Mouse (Mus musculus) spleen, adult 2 months (tissue): Measurements from ENCODE around the gene Leap2. TPM values are rescaled to one million over a fixed set of nuclear protein-coding genes. Genes with fewer than 3 reads are reported as not detected.

Experiments used
- DNase-seq, 2 experiments: peaks; one replicate each; pipeline versions ENCODE4 v3.0.0 to v3.0.0-alpha.2; 2012 to 2021; ENCODE audit warnings: low spot score in 2 of 2, low read depth in 1 of 2
- H3K27ac ChIP-seq: fragments of 200-500 bp; 2 replicates; pipeline ENCODE4 v1.5.1; 2012; ENCODE audit warnings: low read length, inconsistent platforms; ENCODE audit not compliant: insufficient read depth
- H3K27me3 ChIP-seq: fragments of 200-500 bp; 2 replicates; pipeline ENCODE4 v1.6.1; 2012; ENCODE audit warnings: mild to moderate bottlenecking, moderate library complexity, low read length, inconsistent platforms; ENCODE audit not compliant: control insufficient read depth, insufficient read depth
- H3K36me3 ChIP-seq: fragments of 200-500 bp; 2 replicates; pipeline ENCODE4 v1.6.1; 2012; ENCODE audit warnings: mild to moderate bottlenecking, low read length, inconsistent platforms; ENCODE audit not compliant: control insufficient read depth, insufficient read depth
- H3K4me1 ChIP-seq: fragments of 200-500 bp; 2 replicates; pipeline ENCODE4 v1.6.1; 2011; ENCODE audit warnings: inconsistent platforms; ENCODE audit not compliant: control insufficient read depth, insufficient read depth, insufficient read length
- H3K4me3 ChIP-seq: fragments of 200-500 bp; 2 replicates; pipeline ENCODE4 v1.5.1; 2011; ENCODE audit warnings: mild to moderate bottlenecking, inconsistent platforms; ENCODE audit not compliant: insufficient read depth, insufficient read length; ENCODE audit errors: extremely low read depth
- CTCF ChIP-seq: fragments of 200-500 bp; IDR thresholded peaks from 2 replicates; pipeline ENCODE4 v1.5.1; 2011; ENCODE audit warnings: mild to moderate bottlenecking, inconsistent platforms; ENCODE audit not compliant: insufficient read depth, insufficient read length, insufficient replicate concordance; ENCODE audit errors: extremely low read depth
- POLR2A ChIP-seq: fragments of 200-500 bp; IDR thresholded peaks from 2 replicates; pipeline ENCODE4 v1.6.1; 2011; ENCODE audit warnings: low read depth, low read length, inconsistent platforms
- WGBS: fragments of 180-500 bp; shearing (Covaris S2); methylation state at CpG from one replicate; pipeline ENCODE4 v1.1.7; 2018; 5-methylcytosine and 5-hydroxymethylcytosine counted together
- polyA plus RNA-seq: library from polyadenylated mRNA; depleted of rRNA; stranded (reverse); fragments of >200 nt; gene quantifications from 2 replicates; pipeline ENCODE4 v1.2.3, GENCODE M21; 2012

Gene Leap2
- polyA plus RNA-seq, 1 experiment = not detected

DNA sequence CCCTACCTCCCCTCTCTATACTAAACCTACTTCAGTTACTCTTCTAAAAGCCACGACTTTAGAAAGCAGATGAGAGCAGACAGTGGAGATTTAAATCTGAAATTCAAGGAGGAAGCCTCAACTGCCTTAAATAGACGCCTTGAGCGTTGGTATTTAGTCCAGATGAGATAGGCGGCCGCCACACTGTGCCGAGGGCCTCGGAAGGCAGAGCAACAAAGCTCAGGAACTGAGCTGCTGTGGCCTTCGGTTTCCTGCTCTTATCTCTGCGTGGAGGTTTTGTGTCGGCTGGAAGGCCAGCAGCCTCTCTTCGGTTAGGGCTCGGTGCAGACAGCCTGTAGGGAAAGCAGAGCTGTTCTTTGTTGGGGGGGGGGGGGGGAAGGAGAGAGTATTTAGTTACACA, 19.0 kb upstream of the Leap2 start:
- no peak for DNase-seq
- no peaks in the 10 kb centered on the region for H3K36me3 ChIP-seq
- no peak overlapping the region for H3K4me3 ChIP-seq
- 4% methylated on average over 12 of the region's 12 CpGs for WGBS
- H3K4me1 ChIP-seq = no peaks in the 10 kb centered on the region
- no peak overlapping the region for H3K27ac ChIP-seq
- no peaks in the 10 kb centered on the region for H3K27me3 ChIP-seq
- TF ChIP-seq CTCF (no peak), POLR2A (no peak)

DNA sequence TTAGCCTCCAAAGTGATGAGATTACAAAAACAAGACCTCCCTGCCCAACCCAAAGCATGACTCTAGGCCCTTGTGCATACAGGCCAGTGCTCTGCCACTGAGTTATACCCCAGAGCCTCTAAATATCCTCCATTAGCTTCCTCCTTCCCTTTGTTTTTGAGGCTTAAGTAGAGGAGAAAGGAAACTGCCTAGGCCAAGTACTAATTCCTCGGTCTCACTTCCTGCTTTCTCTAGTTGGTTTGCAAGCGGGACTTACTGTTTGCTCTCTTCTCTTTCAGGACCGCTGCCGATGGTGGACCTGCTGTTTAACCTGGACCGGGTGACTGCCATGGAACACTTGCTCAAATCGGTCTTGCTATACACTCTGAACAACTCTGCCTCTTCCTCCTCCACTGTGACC, 13.4 kb upstream of the Leap2 start:
- H3K27ac ChIP-seq = no peak overlapping the region
- no peaks in the 10 kb centered on the region for H3K36me3 ChIP-seq
- H3K27me3 ChIP-seq = no peaks in the 10 kb centered on the region
- 79% methylated on average over 6 of the region's 6 CpGs for WGBS
- TF ChIP-seq CTCF (no peak), POLR2A (no peak)
- peaks cover 4% of the 10 kb centered on the region; the same call in 1 of the 2 replicates for H3K4me1 ChIP-seq
- DNase-seq = no peak
- no peak overlapping the region for H3K4me3 ChIP-seq

DNA sequence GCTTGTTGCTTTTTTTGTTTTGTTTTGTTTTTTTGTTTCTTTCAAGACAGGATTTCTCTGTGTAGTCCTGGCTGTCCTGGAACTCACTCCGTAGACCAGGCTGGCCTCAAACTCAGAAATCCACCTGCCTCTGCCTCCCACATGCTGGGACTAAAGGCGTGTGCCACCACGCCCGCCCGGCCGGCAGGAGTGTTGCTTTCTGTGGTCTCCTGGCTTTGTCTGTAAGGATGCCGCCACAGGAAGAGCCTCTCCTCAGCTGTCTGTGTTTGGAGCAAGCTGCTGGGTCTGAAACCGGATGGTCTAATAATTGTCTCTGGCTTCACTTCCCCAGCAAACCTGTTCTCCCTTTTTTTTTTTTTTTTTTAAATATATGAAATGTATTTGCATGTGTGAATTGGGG, 12.5 kb upstream of the Leap2 start:
- TF ChIP-seq CTCF (no peak), POLR2A (no peak)

DNA sequence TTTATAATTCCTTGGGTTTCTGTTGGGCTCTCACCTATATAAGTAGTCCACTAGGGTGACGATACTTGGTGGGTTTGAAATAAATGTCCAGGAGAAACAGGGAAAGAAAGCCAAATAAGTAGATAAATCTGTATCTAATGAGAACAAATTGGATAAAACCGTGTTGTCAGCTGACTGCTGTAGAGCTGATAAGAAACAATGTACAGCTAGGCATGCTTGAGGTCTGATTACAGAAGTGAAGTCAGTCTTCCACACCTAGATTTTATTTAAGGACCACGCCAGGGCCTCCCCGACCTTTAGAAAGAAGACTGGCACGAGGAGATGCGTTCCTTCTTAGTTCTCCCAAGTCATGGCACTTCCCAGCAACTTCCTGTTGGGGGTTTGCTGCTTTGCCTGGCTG, 10.1 kb upstream of the Leap2 start:
- Histone ChIP-seq H3K4me1 (peaks cover 8% of the 10 kb centered on the region; the same call in 1 of the 2 replicates), H3K36me3 (peaks cover 3% of the 10 kb centered on the region; the same call in 1 of the 2 replicates), H3K4me3 (no peak overlapping the region), H3K27ac (no peak overlapping the region), H3K27me3 (no peaks in the 10 kb centered on the region)
- 50% methylated on average over 6 of the region's 6 CpGs for WGBS
- TF ChIP-seq POLR2A (no peak), CTCF (no peak)
- no peak for DNase-seq

More for the DNA sequence above, 12.5 kb upstream of the Leap2 start:
- no peak for DNase-seq
- Histone ChIP-seq H3K27me3 (no peaks in the 10 kb centered on the region), H3K4me3 (no peak overlapping the region), H3K27ac (no peak overlapping the region), H3K4me1 (peaks cover 6% of the 10 kb centered on the region; the same call in 1 of the 2 replicates), H3K36me3 (no peaks in the 10 kb centered on the region)
- WGBS = 65% methylated on average over 8 of the region's 8 CpGs

DNA sequence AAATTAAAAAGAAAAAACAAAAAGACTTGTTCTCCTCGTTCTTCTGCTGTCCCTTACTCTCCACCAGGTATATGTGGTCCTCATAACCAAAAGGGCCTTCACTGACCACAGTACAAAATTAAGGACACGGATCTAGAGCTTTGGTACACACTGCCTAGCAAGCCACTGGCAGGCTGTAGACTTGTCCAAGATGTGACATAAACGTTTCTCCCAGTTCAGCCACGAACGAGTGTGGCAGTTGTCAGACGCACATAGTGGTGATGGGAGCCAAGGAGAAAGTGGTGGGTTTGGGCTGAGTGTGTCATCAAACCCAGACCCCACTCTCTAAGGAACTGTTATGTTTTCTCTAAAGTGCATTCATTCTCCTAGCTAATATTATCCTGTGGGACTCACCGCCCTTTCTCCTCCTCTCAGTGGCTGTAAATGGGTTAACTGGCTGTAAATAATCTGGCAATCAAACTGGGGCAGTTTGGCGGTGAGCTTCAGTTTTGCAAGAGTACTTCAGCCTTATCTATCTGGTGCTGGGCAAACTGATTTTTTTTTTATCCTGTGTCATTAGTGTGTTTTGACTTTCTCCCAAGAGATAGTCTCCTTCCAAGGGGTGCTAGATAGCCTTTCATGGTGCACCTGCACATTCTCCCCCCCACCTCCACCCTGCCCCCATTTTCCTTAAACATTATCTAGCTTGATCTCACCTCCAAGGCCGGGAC, 8.5 kb upstream of the Leap2 start:
- Histone ChIP-seq H3K27ac (peak overlapping the region; percentile 73), H3K36me3 (peaks cover 3% of the 10 kb centered on the region; the same call in 1 of the 2 replicates), H3K4me1 (peaks cover 8% of the 10 kb centered on the region; the same call in 1 of the 2 replicates), H3K4me3 (peak overlapping the region; percentile 85; the same call in 1 of the 2 replicates), H3K27me3 (no peaks in the 10 kb centered on the region)
- no peak for TF ChIP-seq POLR2A
- no peak for TF ChIP-seq CTCF
- DNase-seq = no peak
- WGBS = 26% methylated on average over 9 of the region's 9 CpGs

DNA sequence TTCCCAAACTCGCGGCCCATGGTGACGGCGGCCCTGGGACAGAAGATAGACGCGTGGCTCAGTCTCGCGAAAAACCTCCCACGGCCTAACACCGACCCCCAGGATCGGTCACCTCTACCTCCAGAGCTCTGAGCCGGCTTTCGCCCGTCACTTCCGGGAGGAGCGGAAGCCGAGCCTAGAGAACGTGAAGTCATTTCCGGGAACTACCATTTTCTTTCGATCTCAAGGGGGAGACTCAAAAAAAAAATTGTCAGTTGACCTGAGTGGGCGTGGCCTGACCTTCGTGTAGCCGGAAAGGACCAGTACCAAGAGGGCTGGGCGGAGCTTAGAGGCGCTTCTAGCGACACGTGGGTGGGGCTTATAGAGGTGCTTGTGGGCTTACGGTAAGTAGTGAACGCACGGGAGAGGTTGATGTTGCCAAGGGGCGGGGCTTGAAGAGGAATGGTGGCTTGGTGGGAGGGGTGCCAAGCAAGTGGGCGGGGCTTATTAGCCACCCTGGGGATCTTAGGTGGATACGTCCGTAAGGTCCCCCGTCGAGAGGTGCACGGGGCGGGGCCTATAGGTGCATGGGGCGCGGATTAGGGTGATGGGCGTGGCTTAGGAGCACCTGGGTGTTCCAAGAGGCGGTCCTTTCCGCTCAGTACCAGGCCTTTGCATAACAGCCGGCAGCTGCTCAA, 7.8 kb upstream of the Leap2 start, which contains the start of the genes Uqcrq and Gdf9:
TSS of gene Uqcrq (minus strand) at position 162 of the 677 bp plus-strand sequence.
TSS of gene Gdf9 (plus strand) at position 354 of the 677 bp plus-strand sequence.
- Histone ChIP-seq H3K27me3 (no peaks in the 10 kb centered on the region), H3K36me3 (peaks cover 3% of the 10 kb centered on the region; the same call in 1 of the 2 replicates), H3K4me1 (peaks cover 6% of the 10 kb centered on the region; the same call in 1 of the 2 replicates), H3K27ac (peak within 1 kb of the TSS; percentile 88), H3K4me3 (peak within 1 kb of the TSS; percentile 85)
- under 1% methylated on average over 44 of the region's 44 CpGs for WGBS
- TF ChIP-seq CTCF (no peak), POLR2A (peak; percentile 75)
- DNase-seq = peak; percentile 99 to 100
